Mouse (Mus musculus) layer of hippocampus, adult 18-20 months (tissue): Measurements from ENCODE around the gene Sec14l2. TPM values are rescaled to one million over a fixed set of nuclear protein-coding genes. Genes with fewer than 3 reads are reported as not detected.
"Not testable (repeated sequence)": the region's sequence is repeated elsewhere in the genome, so short reads cannot be mapped to it uniquely, and the experiment has no call there.

Source experiments
- DNase-seq, 2 experiments: peaks; one replicate each; pipeline ENCODE4 v3.0.0; 2022; ENCODE audit warnings: low spot score in 2 of 2
- total RNA-seq, 2 experiments: library from RNA; stranded (reverse); gene quantifications; 2 replicates each; pipeline ENCODE4 v1.2.3; 2021

Sec14l2 gene
- total RNA-seq, 2 experiments from 2014 or later, result 57.7 to 61.3 TPM

- DNase-seq, result no peak
Observed at GRCm38 (mm10) chr11:4134400-4134799, 11.2 kb upstream of the Sec14l2 start.

GRCm38 (mm10) chr11:4133450-4133849 is 10.2 kb upstream of the Sec14l2 start:
- DNase-seq, result no peak

- not testable (repeated sequence) for DNase-seq
Observed at GRCm38 (mm10) chr11:4128461-4128860, 5.2 kb upstream of the Sec14l2 start.

- no peak for DNase-seq
Observed at GRCm38 (mm10) chr11:4127059-4127458, 3.8 kb upstream of the Sec14l2 start.

- peak in 1 of 2 experiments; percentile 68 for DNase-seq
Observed at GRCm38 (mm10) chr11:4123922-4124321, 707 bp upstream of the Sec14l2 start.

- no peak for DNase-seq
Observed at GRCm38 (mm10) chr11:4122226-4122625, 989 bp downstream of the Sec14l2 start.

- no peak for DNase-seq
Observed at GRCm38 (mm10) chr11:4121691-4122090, 1.5 kb downstream of the Sec14l2 start.

- no peak for DNase-seq
Observed at GRCm38 (mm10) chr11:4119635-4120034, 3.6 kb downstream of the Sec14l2 start.

- DNase-seq, result peak; percentile 74 to 81
Observed at GRCm38 (mm10) chr11:4118081-4118921, 4.9 kb downstream of the Sec14l2 start.

- DNase-seq, result no peak
Observed at GRCm38 (mm10) chr11:4117372-4118071, 5.7 kb downstream of the Sec14l2 start.

GRCm38 (mm10) chr11:4116458-4117141 is 6.6 kb downstream of the Sec14l2 start:
- DNase-seq, result peak in 1 of 2 experiments; percentile 67

GRCm38 (mm10) chr11:4115407-4115806 is 7.8 kb downstream of the Sec14l2 start:
- DNase-seq, result no peak

GRCm38 (mm10) chr11:4114541-4114940 is 8.7 kb downstream of the Sec14l2 start:
- DNase-seq, result not testable (repeated sequence)

- no peak for DNase-seq
Observed at GRCm38 (mm10) chr11:4113970-4114369, 9.2 kb downstream of the Sec14l2 start.

GRCm38 (mm10) chr11:4113496-4113895 is 9.7 kb downstream of the Sec14l2 start:
- DNase-seq, result no peak

- DNase-seq, result no peak
Observed at GRCm38 (mm10) chr11:4112861-4113260, 10.4 kb downstream of the Sec14l2 start.

- no peak for DNase-seq
Observed at GRCm38 (mm10) chr11:4112033-4112432, 11.2 kb downstream of the Sec14l2 start.

GRCm38 (mm10) chr11:4108691-4109090 is 14.5 kb downstream of the Sec14l2 start:
- DNase-seq, result no peak

- DNase-seq, result not testable (repeated sequence)
Observed at GRCm38 (mm10) chr11:4107901-4108300, 15.3 kb downstream of the Sec14l2 start.

GRCm38 (mm10) chr11:4105444-4105843 is 17.8 kb downstream of the Sec14l2 start:
- peak; percentile 78 to 81 for DNase-seq

- no peak for DNase-seq
Observed at GRCm38 (mm10) chr11:4104989-4105388, 18.2 kb downstream of the Sec14l2 start.

GRCm38 (mm10) chr11:4103522-4103921 is 19.7 kb downstream of the Sec14l2 start:
- DNase-seq, result no peak
